Mouse (Mus musculus): ENCODE data around the gene Nme7.

GRCm38 (mm10) chr1:164474778-164475511 is 171.0 kb downstream of the Nme7 start:
- no peak for TF ChIP-seq CTCF (IDR thresholded peaks at IDR 0.05; ENCODE audit: insufficient read depth, low read depth, low read length)
- no peak for TF ChIP-seq POLR2A (IDR thresholded peaks at IDR 0.05; ENCODE audit: insufficient read depth, low read depth, low read length)
